Mouse (Mus musculus): ENCODE data around the gene Tgfb3. TPM values are rescaled to one million over a fixed set of nuclear protein-coding genes. Genes with fewer than 3 reads are reported as not detected.
A peak's percentile ranks its signal among the peaks of the same experiment; 100 is the strongest.

The Tgfb3 gene
- polyA plus RNA-seq, 1 experiment from 2014 or later, result 24.2 TPM

- Histone ChIP-seq H3K27me3 (replicated peaks) (no peaks in the 10 kb centered on the region), H3K27ac (ENCODE audit: poor library complexity, severe bottlenecking) (no peak overlapping the region), H3K4me3 (no peak overlapping the region), H3K4me2 (no peak overlapping the region), H3K4me1 (replicated peaks) (peaks cover 2% of the 10 kb centered on the region), H3K36me3 (peaks cover 3% of the 10 kb centered on the region; the same call in 1 of the 2 replicates), H3K9me3 (replicated peaks) (no peaks in the 10 kb centered on the region), H3K9ac (no peak overlapping the region)
- no peak for ATAC-seq (ENCODE audit: insufficient number of reproducible peaks, low FRiP score)
- WGBS, result 70% methylated on average over 2 of the region's 2 CpGs
Observed at GRCm38 (mm10) chr12:86015114-86015513, 63.7 kb downstream of the Tgfb3 start.

- Histone ChIP-seq H3K27me3 (replicated peaks) (no peaks in the 10 kb centered on the region), H3K4me2 (no peak overlapping the region), H3K9me3 (replicated peaks) (no peaks in the 10 kb centered on the region), H3K27ac (ENCODE audit: poor library complexity, severe bottlenecking) (no peak overlapping the region), H3K4me3 (no peak overlapping the region), H3K9ac (no peak overlapping the region), H3K4me1 (replicated peaks) (no peaks in the 10 kb centered on the region; the same call in none of the 2 replicates), H3K36me3 (peaks cover 3% of the 10 kb centered on the region; the same call in 1 of the 2 replicates)
- no peak for ATAC-seq (ENCODE audit: insufficient number of reproducible peaks, low FRiP score)
- WGBS, result 82% methylated on average over 3 of the region's 3 CpGs
Observed at GRCm38 (mm10) chr12:86014621-86015020, 64.2 kb downstream of the Tgfb3 start.

- Histone ChIP-seq H3K4me1 (replicated peaks) (peaks cover 1% of the 10 kb centered on the region), H3K4me2 (no peak overlapping the region), H3K27ac (ENCODE audit: poor library complexity, severe bottlenecking) (no peak overlapping the region), H3K36me3 (peaks cover 3% of the 10 kb centered on the region; the same call in 1 of the 2 replicates), H3K27me3 (replicated peaks) (no peaks in the 10 kb centered on the region), H3K4me3 (no peak overlapping the region), H3K9me3 (replicated peaks) (no peaks in the 10 kb centered on the region), H3K9ac (no peak overlapping the region)
- ATAC-seq (ENCODE audit: insufficient number of reproducible peaks, low FRiP score), result no peak
- 86% methylated on average over 2 of the region's 2 CpGs for WGBS
Observed at GRCm38 (mm10) chr12:86014174-86014573, 64.7 kb downstream of the Tgfb3 start.

DNA sequence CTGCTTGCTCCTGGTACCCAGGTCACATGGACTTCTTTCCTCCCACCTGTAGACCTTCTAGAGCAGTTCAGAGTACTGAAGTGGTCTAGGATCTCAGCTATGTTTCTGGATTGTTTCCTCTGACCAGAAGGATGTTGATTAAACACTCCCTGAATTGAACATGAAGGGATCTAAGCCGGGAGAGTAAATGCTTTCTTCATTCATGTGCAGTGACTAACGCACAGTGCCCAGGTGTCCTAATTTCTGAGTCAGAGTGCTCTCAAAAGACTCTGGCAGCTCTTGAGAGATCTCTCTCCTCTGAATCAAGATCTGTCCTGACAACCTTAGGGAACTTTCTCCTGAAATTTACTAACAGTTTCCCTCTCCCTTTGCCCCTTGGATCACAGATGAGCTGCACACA is 66.6 kb downstream of the Tgfb3 start:
- Histone ChIP-seq H3K4me2 (no peak overlapping the region), H3K4me3 (no peak overlapping the region), H3K4me1 (replicated peaks) (peaks cover 21% of the 10 kb centered on the region), H3K36me3 (peaks cover 3% of the 10 kb centered on the region; the same call in 1 of the 2 replicates), H3K27ac (ENCODE audit: poor library complexity, severe bottlenecking) (no peak overlapping the region), H3K9me3 (replicated peaks) (no peaks in the 10 kb centered on the region), H3K27me3 (replicated peaks) (no peaks in the 10 kb centered on the region), H3K9ac (no peak overlapping the region)
- ATAC-seq (ENCODE audit: insufficient number of reproducible peaks, low FRiP score), result no peak
- 84% methylated on average over 2 of the region's 2 CpGs for WGBS

DNA sequence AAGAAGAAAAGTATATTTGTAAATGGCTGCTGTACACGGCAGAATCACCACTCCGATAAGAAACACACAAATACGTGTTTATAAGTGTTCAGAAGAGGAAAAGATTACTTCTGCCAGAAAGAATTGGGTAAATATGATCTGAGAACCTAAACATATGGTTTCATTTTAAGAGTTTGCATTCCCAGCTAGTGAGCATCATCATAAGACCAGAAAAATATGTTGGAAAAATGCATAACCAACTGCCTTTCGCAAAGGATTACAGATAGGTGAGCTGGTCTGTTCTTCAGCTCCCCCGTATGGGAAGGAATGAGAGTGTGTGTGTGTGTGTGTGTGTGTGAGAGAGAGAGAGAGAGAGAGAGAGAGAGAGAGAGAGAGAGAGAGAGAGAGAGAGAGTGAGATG is 68.2 kb downstream of the Tgfb3 start:
- WGBS, result 79% methylated on average over 5 of the region's 5 CpGs
- Histone ChIP-seq H3K4me1 (replicated peaks) (peaks cover 22% of the 10 kb centered on the region), H3K36me3 (peaks cover 3% of the 10 kb centered on the region; the same call in 1 of the 2 replicates), H3K9ac (no peak overlapping the region), H3K4me2 (no peak overlapping the region), H3K4me3 (no peak overlapping the region), H3K27ac (ENCODE audit: poor library complexity, severe bottlenecking) (no peak overlapping the region), H3K27me3 (replicated peaks) (no peaks in the 10 kb centered on the region), H3K9me3 (replicated peaks) (no peaks in the 10 kb centered on the region)
- no peak for ATAC-seq (ENCODE audit: insufficient number of reproducible peaks, low FRiP score)

DNA sequence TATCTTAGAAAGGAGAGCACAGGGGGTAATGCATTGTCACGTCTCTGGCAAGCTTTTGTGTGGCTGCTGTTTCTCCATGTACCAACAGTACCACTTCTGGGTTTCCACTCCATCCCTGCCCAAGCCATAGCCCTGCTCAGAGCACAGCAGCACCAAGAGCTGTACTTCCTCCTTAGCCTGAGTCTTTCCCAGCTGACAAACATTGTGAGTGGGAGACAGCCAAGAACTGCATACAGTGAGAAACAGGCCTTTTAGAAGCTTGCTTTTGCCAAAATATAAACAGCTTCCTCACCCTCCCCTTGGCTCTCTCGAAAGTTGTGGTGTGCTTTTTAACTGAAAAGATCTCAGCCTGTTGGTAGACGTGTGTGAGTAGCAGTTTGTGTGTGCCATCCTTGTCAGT is 71.5 kb downstream of the Tgfb3 start:
- no peak overlapping the region for H3K27ac ChIP-seq (ENCODE audit: poor library complexity, severe bottlenecking)
- 62% methylated on average over 3 of the region's 3 CpGs for WGBS
- no peak overlapping the region for H3K4me3 ChIP-seq
- H3K9ac ChIP-seq, result 0 out of 2 replicates have a peak overlapping the region, but pooled peaks have one; percentile 0
- H3K27me3 ChIP-seq (replicated peaks), result no peaks in the 10 kb centered on the region
- no peaks in the 10 kb centered on the region for H3K9me3 ChIP-seq (replicated peaks)
- H3K36me3 ChIP-seq, result no peaks in the 10 kb centered on the region
- H3K4me2 ChIP-seq, result no peak overlapping the region
- ATAC-seq (ENCODE audit: insufficient number of reproducible peaks, low FRiP score), result no peak
- H3K4me1 ChIP-seq (replicated peaks), result peaks cover 22% of the 10 kb centered on the region

Other genes starting within 250 kb of the Tgfb3 start
- gene Ift43, start 3.5 kb upstream of the Tgfb3 start, polyA plus RNA-seq (2016; fragmentation: Nextera tagmentation; extraction: Ambion mirVana), result 113 and 118 TPM in 2 replicates
- gene Gpatch2l, start 162.8 kb upstream of the Tgfb3 start, polyA plus RNA-seq (2016; fragmentation: Nextera tagmentation; extraction: Ambion mirVana), result 14.6 and 14.8 TPM in 2 replicates